Mouse (Mus musculus) heart, embryonic 16.5 days (tissue): ENCODE measurements around the gene Gm49373. TPM values are rescaled to one million over a fixed set of nuclear protein-coding genes. Genes with fewer than 3 reads are reported as not detected.

Experiments used
- ATAC-seq: fragments of 200-750 bp; cut with Nextera tagmentation; replicated peaks from 2 replicates; pipeline ENCODE4 v1.8.0; 2017; ENCODE audit warnings: moderate number of reproducible peaks; ENCODE audit not compliant: insufficient read depth, low FRiP score; ENCODE audit errors: extremely low read depth
- H3K27ac ChIP-seq: fragments of 300-500 bp; sonication (generic); 2 replicates; pipeline ENCODE4 v1.5.1; 2014; ENCODE audit warnings: mild to moderate bottlenecking, low read length, control low read depth, moderate library complexity
- H3K27me3 ChIP-seq: fragments of 300-500 bp; sonication (generic); 2 replicates; pipeline ENCODE4 v1.6.1; 2014; ENCODE audit warnings: low read length, mixed read lengths; ENCODE audit not compliant: control insufficient read depth, insufficient read depth
- H3K36me3 ChIP-seq: fragments of 300-500 bp; sonication (generic); 2 replicates; pipeline ENCODE4 v1.6.1; 2014; ENCODE audit not compliant: control insufficient read depth, insufficient read depth
- H3K4me1 ChIP-seq: fragments of 300-500 bp; sonication (generic); 2 replicates; pipeline ENCODE4 v1.6.1; 2014; ENCODE audit warnings: low read length, mixed read lengths; ENCODE audit not compliant: control insufficient read depth, insufficient read depth
- H3K4me2 ChIP-seq: fragments of 300-500 bp; sonication (generic); 2 replicates; pipeline ENCODE4 v1.6.1; 2014; ENCODE audit warnings: low read depth, mild to moderate bottlenecking, control low read depth, low read length
- H3K4me3 ChIP-seq: fragments of 300-500 bp; sonication (generic); 2 replicates; pipeline ENCODE4 v1.5.1; 2014; ENCODE audit warnings: mild to moderate bottlenecking, control low read depth, low read length
- H3K9ac ChIP-seq: fragments of 300-500 bp; sonication (generic); 2 replicates; pipeline ENCODE4 v1.6.1; 2014; ENCODE audit warnings: low read length, control low read depth
- H3K9me3 ChIP-seq: fragments of 300-500 bp; sonication (generic); replicated peaks from 2 replicates; pipeline ENCODE4 v1.6.1; 2016; ENCODE audit warnings: low read length; ENCODE audit not compliant: control insufficient read depth
- whole genome bisulfite sequencing: fragments of 180-500 bp; shearing (Covaris S2); extraction: QIAGEN DNeasy Blood & Tissue Kit; methylation state at CpG from one replicate; pipeline ENCODE4 v1.1.7; 2014; 5-methylcytosine and 5-hydroxymethylcytosine counted together
- polyA plus RNA-seq: library from polyadenylated mRNA; unstranded; fragments of >200 nt; fragmentation: Nextera tagmentation; extraction: Ambion mirVana; gene quantifications from 2 replicates; pipeline ENCODE4 v1.2.1, GENCODE M21; 2015

Gm49373 gene
- 0.22 and 0.56 TPM in 2 replicates for polyA plus RNA-seq

DNA sequence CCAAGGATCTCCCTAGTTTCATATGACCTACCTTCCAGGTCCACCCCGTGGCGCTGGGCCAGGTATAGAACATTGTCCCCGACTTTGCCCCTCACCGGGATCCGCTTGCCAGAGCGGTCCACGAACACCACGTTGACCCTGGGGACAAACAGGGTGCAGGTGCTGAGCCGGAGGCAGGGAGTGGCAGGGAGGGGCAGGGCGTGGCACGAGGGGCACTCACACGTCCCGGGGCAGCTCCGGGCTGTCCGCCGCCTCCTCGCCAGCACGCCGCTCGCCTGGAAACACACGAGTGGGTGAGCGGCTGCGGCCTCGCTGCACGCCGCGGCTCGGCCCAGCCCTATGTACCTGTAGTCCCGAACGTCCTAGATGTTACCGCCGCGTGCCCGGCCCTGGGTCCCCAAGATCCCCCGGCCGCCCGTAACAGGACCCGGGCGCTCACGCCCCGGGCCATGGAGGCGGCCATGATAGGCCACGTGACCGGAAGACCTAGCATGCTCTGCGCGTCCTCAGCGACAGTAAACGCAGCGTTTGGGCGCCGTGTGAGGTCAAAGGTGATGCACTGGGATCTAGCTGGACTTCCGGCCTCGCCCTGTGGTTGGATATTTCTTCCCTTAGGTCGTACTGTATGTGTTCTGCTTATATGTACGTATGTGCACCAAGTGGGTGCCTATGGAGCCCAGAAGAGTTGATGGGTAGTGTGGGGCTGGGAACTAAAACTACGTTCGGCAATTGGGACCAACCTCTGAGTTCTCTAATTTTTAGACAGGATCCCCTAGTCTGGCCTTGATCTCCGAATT is at the start of gene Gm49373, which contains the start of gene Fdx1l:
TSS of gene Gm49373 (minus strand) at position 53 of the 797 bp plus-strand sequence.
TSS of gene Fdx1l (minus strand) at position 571 of the 797 bp plus-strand sequence.
- H3K4me3 ChIP-seq, result peak within 1 kb of the TSS; percentile 96
- WGBS, result 2% methylated on average over 58 of the region's 58 CpGs
- peak within 1 kb of the TSS; percentile 93 for H3K9ac ChIP-seq
- no peaks in the 10 kb centered on the region for H3K27me3 ChIP-seq
- no peaks in the 10 kb centered on the region for H3K9me3 ChIP-seq
- peak; percentile 93 for ATAC-seq
- H3K27ac ChIP-seq, result peak within 1 kb of the TSS; percentile 68
- peaks cover 11% of the 10 kb centered on the region for H3K4me1 ChIP-seq
- peaks cover 32% of the 10 kb centered on the region for H3K36me3 ChIP-seq
- peak within 1 kb of the TSS; percentile 87 for H3K4me2 ChIP-seq

DNA sequence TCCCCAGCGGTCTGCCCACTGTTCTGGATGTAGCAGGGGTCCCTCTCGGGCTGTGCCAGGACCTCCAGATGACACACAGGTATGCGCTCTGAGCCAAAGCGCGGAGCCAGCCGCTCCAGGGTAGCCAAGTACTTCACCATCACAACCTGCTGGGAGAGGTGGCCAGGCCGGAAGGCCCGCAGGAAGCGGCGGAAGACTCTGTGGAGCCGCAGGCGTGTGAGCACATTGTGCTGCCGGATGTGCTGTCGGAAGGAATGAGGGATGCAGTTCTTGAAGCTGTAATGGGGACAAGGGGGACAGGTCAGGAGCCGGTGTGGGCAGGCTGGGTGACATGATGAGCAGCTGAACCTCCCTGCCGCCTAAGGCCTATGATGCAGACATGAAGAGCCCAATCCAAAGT is 48.6 kb upstream of the Gm49373 start:
- H3K36me3 ChIP-seq, result peaks cover 26% of the 10 kb centered on the region
- WGBS, result 88% methylated on average over 16 of the region's 16 CpGs
- no peaks in the 10 kb centered on the region for H3K9me3 ChIP-seq
- H3K4me2 ChIP-seq, result no peak overlapping the region
- no peak overlapping the region for H3K4me3 ChIP-seq
- no peak overlapping the region for H3K9ac ChIP-seq
- ATAC-seq, result no peak
- H3K4me1 ChIP-seq, result peaks cover 10% of the 10 kb centered on the region
- H3K27me3 ChIP-seq, result no peaks in the 10 kb centered on the region
- H3K27ac ChIP-seq, result no peak overlapping the region

DNA sequence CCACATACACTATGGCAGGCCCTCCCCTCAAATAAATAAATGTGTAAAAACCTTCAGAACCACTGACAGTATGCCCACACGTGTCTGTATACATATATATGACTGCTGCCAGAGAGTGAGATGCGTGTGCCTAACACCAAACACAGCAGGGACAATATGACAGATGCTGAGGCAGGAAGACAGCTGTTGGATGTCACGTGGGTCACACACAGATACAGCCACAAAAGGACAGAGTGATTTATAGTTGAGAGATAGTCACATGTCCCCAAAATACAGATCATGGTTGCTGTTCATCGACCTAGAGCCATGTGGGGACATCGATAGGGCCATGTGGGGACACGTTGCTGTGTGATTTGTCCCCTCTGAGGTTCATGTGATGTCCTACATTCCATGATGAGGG is 44.2 kb upstream of the Gm49373 start:
- Histone ChIP-seq H3K4me2 (no peak overlapping the region), H3K4me1 (no peaks in the 10 kb centered on the region), H3K27ac (no peak overlapping the region), H3K36me3 (peaks cover 17% of the 10 kb centered on the region; the same call in 1 of the 2 replicates), H3K9me3 (no peaks in the 10 kb centered on the region), H3K9ac (no peak overlapping the region), H3K27me3 (no peaks in the 10 kb centered on the region), H3K4me3 (no peak overlapping the region)
- 84% methylated on average over 6 of the region's 6 CpGs for WGBS
- no peak for ATAC-seq

DNA sequence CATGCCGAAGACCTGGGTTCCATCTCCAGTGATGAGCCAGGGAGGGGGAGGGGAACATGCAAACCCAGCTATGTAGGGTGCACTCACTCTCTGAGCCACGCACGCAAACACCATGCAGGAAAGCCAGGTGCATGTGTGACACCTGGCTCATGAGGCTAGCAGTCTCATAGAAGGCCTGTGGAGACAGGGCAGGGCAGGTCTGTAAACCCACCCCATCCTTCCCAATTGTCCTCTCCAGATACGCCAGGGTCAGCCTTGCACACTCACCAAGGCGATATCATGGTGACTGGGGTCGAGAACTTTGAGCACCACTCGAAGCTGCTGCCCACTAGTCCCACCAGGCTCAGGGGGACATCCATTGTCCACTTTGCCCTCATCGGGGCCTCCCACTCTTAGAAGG is 42.2 kb upstream of the Gm49373 start:
- no peaks in the 10 kb centered on the region for H3K27me3 ChIP-seq
- H3K27ac ChIP-seq, result no peak overlapping the region
- 89% methylated on average over 8 of the region's 8 CpGs for WGBS
- no peak overlapping the region for H3K4me2 ChIP-seq
- H3K9ac ChIP-seq, result no peak overlapping the region
- no peaks in the 10 kb centered on the region for H3K4me1 ChIP-seq
- no peak overlapping the region for H3K4me3 ChIP-seq
- no peaks in the 10 kb centered on the region for H3K9me3 ChIP-seq
- H3K36me3 ChIP-seq, result peaks cover 12% of the 10 kb centered on the region; the same call in 1 of the 2 replicates
- no peak for ATAC-seq

DNA sequence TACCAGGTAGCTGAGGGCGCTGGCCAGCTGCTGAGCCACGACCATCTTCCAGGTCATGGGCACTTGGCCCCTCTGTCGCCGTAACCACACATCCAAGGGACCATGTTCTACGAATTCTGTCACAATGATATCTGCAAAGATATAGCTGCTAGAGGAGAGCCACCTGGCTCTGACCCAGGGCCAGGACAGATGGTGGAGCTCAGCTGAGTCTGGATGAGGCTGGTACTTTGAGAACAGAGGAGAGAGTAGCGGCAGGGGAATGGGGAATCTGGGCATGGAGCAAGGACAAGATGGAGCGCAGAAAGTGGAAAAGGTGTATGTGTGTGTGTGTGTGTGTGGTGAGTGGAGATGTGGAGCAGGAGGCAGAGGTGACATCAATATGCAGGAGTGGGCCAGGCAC is 41.3 kb upstream of the Gm49373 start:
- Histone ChIP-seq H3K4me1 (no peaks in the 10 kb centered on the region), H3K9ac (no peak overlapping the region), H3K4me2 (no peak overlapping the region), H3K27ac (no peak overlapping the region), H3K36me3 (peaks cover 8% of the 10 kb centered on the region; the same call in 1 of the 2 replicates), H3K27me3 (no peaks in the 10 kb centered on the region), H3K9me3 (no peaks in the 10 kb centered on the region), H3K4me3 (no peak overlapping the region)
- WGBS, result 81% methylated on average over 7 of the region's 7 CpGs
- ATAC-seq, result no peak

DNA sequence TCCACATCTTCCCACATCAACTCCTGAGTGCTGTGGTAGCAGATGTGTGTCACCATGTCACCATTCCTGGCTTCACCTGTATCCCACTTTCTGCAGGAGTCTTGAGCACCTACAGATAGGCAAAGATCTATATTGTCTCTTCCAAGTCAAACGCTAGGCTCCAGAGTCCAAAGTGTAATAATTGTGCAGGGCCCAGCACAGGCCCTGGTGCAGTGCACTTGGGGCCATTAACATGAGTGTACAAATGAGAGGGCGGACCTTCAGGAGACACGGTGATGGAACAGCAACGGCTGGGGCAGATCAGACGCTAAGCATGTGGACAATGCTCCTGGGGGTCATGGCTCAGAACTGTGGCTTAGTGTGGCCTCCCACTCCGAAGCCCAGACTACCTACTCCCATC is 40.9 kb upstream of the Gm49373 start:
- H3K4me2 ChIP-seq, result no peak overlapping the region
- H3K36me3 ChIP-seq, result peaks cover 8% of the 10 kb centered on the region; the same call in 1 of the 2 replicates
- no peak overlapping the region for H3K27ac ChIP-seq
- no peaks in the 10 kb centered on the region for H3K27me3 ChIP-seq
- no peak for ATAC-seq
- no peaks in the 10 kb centered on the region for H3K4me1 ChIP-seq
- no peak overlapping the region for H3K4me3 ChIP-seq
- no peaks in the 10 kb centered on the region for H3K9me3 ChIP-seq
- WGBS, result 86% methylated on average over 6 of the region's 6 CpGs
- H3K9ac ChIP-seq, result no peak overlapping the region

DNA sequence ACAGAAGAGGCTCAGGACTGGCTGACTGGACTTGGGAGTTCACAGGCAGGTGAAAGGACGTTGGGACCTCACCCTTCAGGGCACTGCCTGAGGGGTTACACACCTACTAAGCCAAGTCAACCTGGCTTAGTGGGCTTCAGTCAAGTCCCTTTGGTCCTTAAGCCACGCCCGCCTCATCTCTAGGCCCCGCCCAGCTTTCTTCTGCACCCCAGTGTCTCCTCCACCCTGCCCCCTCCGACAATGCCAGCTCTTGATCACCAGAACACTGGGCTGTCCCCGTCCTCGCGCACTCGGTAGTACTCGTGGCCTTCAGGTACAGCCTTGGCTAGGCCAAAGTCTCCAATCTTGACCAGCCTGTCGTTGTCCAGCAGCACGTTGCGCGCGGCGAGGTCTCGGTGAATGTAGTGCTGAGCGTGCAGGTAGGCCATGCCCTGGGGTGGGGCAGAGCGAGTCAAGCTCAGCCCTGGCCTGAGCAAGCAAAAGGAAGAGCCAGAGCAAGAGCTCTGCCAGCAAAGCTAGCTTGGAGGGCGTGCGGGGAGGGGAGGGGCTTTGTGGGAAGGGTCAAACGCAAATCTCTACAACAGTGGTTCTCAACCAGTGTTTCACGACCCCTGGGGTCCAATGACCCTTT is 34.8 kb upstream of the Gm49373 start:
- WGBS, result 55% methylated on average over 23 of the region's 23 CpGs
- Histone ChIP-seq H3K9me3 (no peaks in the 10 kb centered on the region), H3K36me3 (no peaks in the 10 kb centered on the region; the same call in 1 of the 2 replicates), H3K4me3 (no peak overlapping the region), H3K4me1 (no peaks in the 10 kb centered on the region), H3K27me3 (no peaks in the 10 kb centered on the region), H3K4me2 (no peak overlapping the region), H3K27ac (no peak overlapping the region), H3K9ac (no peak overlapping the region)
- ATAC-seq, result no peak; the same call in 1 of the 2 replicates

DNA sequence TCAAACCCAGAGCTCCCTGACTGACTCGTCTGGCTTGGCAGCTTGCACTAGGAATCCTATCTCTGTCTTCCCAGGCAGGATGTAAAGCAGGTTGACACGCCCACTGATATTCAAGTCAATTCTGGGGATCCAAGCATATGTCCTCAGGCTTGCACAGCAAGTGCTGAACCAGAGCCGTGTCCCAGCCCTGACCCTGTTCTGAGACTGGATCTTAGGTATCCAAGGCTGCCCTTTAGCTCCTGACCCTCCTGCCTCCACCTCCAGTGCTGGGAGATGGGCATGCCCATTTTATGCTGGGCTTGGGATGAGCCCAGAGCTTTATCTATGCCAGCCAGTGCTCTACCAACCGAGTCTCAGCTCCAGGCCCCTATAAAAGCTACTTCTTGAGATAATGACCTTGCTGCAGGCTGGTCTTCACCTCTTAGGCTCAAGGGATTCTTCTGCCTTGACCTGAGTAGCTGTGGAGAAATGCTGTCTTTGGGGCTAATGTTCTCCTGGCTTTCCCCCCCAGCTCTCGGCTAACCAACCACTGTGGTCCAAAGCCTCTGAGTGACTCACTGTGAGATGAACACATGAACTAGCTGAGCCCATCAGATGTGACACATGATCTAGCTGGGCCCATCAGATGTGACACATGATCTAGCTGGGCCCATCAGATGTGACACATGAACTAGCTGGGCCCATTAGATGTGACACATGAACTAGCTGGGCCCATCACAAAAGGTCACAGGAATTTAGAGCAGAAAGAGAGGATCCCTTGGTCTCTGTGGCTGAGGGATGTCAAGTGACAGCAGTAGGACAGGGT is 33.1 kb upstream of the Gm49373 start:
- H3K27me3 ChIP-seq, result no peaks in the 10 kb centered on the region
- H3K27ac ChIP-seq, result no peak overlapping the region
- H3K4me1 ChIP-seq, result no peaks in the 10 kb centered on the region
- 71% methylated on average over 5 of the region's 5 CpGs for WGBS
- no peak overlapping the region for H3K9ac ChIP-seq
- no peaks in the 10 kb centered on the region for H3K9me3 ChIP-seq
- H3K36me3 ChIP-seq, result no peaks in the 10 kb centered on the region; the same call in 1 of the 2 replicates
- ATAC-seq, result no peak
- H3K4me2 ChIP-seq, result no peak overlapping the region
- H3K4me3 ChIP-seq, result no peak overlapping the region
